Mouse (Mus musculus): ENCODE data around the gene Frem1.

- TF ChIP-seq POLR2A (IDR thresholded peaks at IDR 0.05; ENCODE audit: insufficient read depth, low read depth, low read length) (no peak), CTCF (IDR thresholded peaks at IDR 0.05; ENCODE audit: insufficient read depth, low read depth, low read length) (no peak)
These were observed 185.0 kb downstream of the Frem1 start for GRCm38 (mm10) chr4:82867111-82867510.
